Mouse (Mus musculus): ENCODE data around the gene Rplp0.

DNA sequence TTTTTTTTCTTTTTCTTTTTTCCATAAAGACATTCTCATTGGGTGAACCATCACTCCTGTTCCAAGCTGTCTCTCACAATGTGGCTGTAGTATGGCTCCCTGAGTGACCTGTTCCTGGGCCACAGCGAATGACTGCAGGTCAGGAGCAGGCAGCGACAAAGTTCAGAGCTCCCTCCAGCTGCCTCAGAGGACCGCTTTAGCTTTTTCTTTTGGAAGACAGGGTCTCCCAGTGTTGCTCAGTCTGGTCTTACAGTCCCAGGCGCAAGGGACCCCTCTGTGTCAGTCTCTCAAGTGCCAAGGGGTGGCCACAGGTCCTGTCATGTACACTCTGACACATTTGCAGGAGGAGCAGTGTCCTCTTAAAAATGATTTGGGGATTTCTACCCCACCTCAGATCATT lies 36.7 kb upstream of the Rplp0 start:
- no peak for TF ChIP-seq GATA1 (IDR thresholded peaks at IDR 0.05; ENCODE audit: borderline replicate concordance, low read length)
- TF ChIP-seq FLI1 (IDR thresholded peaks at IDR 0.05; ENCODE audit: low read length), result no peak
